Mouse (Mus musculus) spleen, adult 2 months (tissue): ENCODE data around the gene Coro1b.

ENCODE experiments used
- CTCF ChIP-seq: fragments of 200-500 bp; IDR thresholded peaks from 2 replicates; pipeline ENCODE4 v1.5.1; 2011; ENCODE audit warnings: mild to moderate bottlenecking, inconsistent platforms; ENCODE audit not compliant: insufficient read depth, insufficient read length, insufficient replicate concordance; ENCODE audit errors: extremely low read depth
- POLR2A ChIP-seq: fragments of 200-500 bp; IDR thresholded peaks from 2 replicates; pipeline ENCODE4 v1.6.1; 2011; ENCODE audit warnings: low read depth, low read length, inconsistent platforms

DNA sequence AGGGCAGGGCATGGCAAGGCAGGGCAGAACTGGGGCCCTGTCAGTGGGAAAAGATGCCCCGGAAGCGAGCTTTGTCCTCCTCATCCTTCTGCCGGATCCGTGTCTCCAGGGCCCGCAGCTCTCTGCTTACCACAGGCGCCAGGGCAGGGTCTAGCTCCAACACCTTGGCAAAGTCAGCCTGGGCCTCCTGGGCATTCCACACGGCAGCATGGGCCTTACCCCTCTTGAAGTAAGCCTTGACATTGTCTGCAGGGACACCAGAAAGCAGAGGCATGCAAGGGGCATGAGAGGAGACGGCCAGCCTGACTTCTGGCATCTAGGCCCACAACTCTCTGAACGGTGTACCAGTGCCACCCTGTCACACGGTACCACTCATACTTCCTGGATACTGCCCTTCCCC lies 33.9 kb upstream of the Coro1b start:
- no peak for TF ChIP-seq CTCF
- TF ChIP-seq POLR2A = no peak
